In genomic region chr6:81564295-81564694, GRCm38 (mm10) we compare ENCODE assay signal across 19 mouse cellular contexts.
"Had no signal": no experiment of that assay in that cellular context is flagged by ENCODE, and none has a peak within 500 bp of the region (broad histone marks: within the 10 kb centered on the region; RNA-seq: fewer than 3 reads in every experiment).

No protein-coding gene starts in this region.

- H3K4me3 ChIP-seq: midbrain, embryonic 10.5 days; midbrain, embryonic 12.5 days; myocyte; neural tube, embryonic 13.5 days had no signal

- DNase-seq: lung, adult 18-20 months; lung, embryonic 14.5 days; lung, postnatal 10 days; lung, postnatal 4 days; midbrain, embryonic 14.5 days; retina, postnatal 1 day; right cerebral cortex, adult 18-20 months; right cerebral cortex, postnatal 25 days; right cerebral cortex, postnatal 4 days; spleen, adult 18-20 months; thymus, adult 18-20 months; thymus, postnatal 14 days; thymus, postnatal 36 days had no signal

- H3K9me3 ChIP-seq: midbrain, embryonic 10.5 days; midbrain, embryonic 12.5 days; neural tube, embryonic 13.5 days had no signal

- H3K4me1 ChIP-seq: midbrain, embryonic 10.5 days; midbrain, embryonic 12.5 days; neural tube, embryonic 13.5 days had no signal

- H3K27ac ChIP-seq: liver, embryonic 14.5 days; midbrain, embryonic 10.5 days; midbrain, embryonic 12.5 days; neural tube, embryonic 13.5 days had no signal

- ATAC-seq: midbrain, embryonic 16.5 days had no signal

- H3K27me3 ChIP-seq: midbrain, embryonic 12.5 days; neural tube, embryonic 13.5 days had no signal

- H3K36me3 ChIP-seq: midbrain, embryonic 10.5 days; midbrain, embryonic 12.5 days; neural tube, embryonic 13.5 days had no signal
